Mouse (Mus musculus): ENCODE measurements around the gene Rtkn2. TPM values are rescaled to one million over a fixed set of nuclear protein-coding genes. Genes with fewer than 3 reads are reported as not detected.

The Rtkn2 gene
- polyA plus RNA-seq, 1 experiment, result not detected

DNA sequence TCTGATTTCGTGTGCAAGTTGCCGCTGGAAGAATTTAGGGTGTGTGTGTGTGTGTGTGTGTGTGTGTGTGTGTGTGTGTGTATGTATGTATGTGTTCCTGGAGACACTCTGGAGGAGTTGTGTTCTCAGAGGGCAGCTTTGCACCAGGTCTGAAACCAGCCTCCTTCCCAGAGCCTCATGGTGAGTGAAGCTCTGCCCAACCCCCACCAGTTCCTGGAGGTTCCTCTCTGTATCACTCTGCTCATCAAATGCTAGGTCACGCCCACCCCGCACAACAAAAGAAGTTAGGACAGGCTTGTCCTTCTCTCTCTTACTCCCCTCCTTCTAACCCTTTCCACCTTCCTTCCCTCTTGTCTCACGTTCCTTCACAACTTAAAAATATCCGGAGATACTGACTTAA is 64.6 kb downstream of the Rtkn2 start:
- TF ChIP-seq TAL1 (IDR thresholded peaks at IDR 0.05; ENCODE audit: low read length), result no peak
- no peak for TF ChIP-seq GATA1 (IDR thresholded peaks at IDR 0.05; ENCODE audit: low read length)
- no peaks in the 10 kb centered on the region for H3K27me3 ChIP-seq (ENCODE audit: control insufficient read depth)
- no peaks in the 10 kb centered on the region for H3K36me3 ChIP-seq (ENCODE audit: control insufficient read depth)
- no peaks in the 10 kb centered on the region for H3K4me1 ChIP-seq (ENCODE audit: control insufficient read depth)
- no peaks in the 10 kb centered on the region for H3K9me3 ChIP-seq (ENCODE audit: control insufficient read depth, low read length)
- no peak overlapping the region for H3K4me3 ChIP-seq (replicated peaks)

DNA sequence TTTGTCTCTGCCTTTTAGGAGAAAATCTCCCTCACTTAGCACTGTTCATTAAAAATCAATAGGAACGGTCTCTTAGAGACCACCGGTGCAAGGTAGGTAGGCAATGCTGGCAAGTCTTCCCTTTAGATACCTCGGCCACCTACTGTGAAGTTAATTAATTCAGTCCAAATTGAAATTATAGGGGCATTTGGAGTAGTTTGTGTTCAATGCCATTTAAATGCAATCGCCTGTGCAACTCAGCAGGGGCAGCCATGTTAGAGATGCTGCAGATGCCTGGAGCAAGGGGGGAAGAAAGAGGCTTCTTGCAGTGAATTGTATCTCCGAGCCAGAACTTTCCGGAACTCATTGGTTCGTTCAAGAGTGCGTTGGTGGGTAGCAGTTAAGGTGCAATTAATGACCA is 65.5 kb downstream of the Rtkn2 start:
- H3K9me3 ChIP-seq (ENCODE audit: control insufficient read depth, low read length), result no peaks in the 10 kb centered on the region
- H3K27me3 ChIP-seq (ENCODE audit: control insufficient read depth), result no peaks in the 10 kb centered on the region
- TF ChIP-seq GATA1 (IDR thresholded peaks at IDR 0.05; ENCODE audit: low read length) (no peak), TAL1 (IDR thresholded peaks at IDR 0.05; ENCODE audit: low read length) (no peak)
- no peaks in the 10 kb centered on the region for H3K36me3 ChIP-seq (ENCODE audit: control insufficient read depth)
- H3K4me3 ChIP-seq (replicated peaks), result no peak overlapping the region
- no peaks in the 10 kb centered on the region for H3K4me1 ChIP-seq (ENCODE audit: control insufficient read depth)

DNA sequence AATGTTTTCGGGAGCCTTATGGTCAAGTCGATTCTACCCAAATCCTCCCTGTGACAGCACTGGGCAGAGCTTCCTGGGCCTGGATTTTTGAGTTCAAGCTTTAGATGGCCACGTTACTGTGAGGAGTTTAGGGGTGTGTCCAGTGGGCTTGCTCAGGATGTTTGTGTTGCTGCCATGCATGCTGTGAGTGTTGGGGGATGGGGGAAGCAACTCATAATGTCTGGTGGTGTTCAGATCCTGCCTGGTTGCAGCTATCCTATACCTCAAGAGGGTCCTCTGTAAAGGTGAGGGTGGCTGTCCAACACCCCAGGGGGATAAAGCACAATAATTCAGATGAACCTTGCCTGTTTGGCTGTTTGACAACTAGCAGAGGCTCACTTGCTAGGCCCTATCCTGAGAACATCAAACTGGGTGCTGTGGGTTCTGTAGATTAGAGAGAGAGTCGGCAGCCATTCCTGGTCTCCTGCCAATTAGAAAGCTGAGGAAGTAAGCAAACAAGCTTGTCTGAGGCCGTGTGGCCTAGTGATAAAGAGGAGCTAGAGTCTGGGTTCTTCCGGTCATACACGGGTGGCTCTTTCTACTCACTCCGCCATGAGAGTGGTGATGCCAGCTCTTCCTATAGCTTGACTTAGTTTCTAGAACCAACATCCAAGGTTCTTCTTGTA is 69.4 kb downstream of the Rtkn2 start:
- no peaks in the 10 kb centered on the region; the same call in 1 of the 2 replicates for H3K9me3 ChIP-seq (ENCODE audit: control insufficient read depth, low read length)
- no peak overlapping the region for H3K4me3 ChIP-seq (replicated peaks)
- no peaks in the 10 kb centered on the region for H3K4me1 ChIP-seq (ENCODE audit: control insufficient read depth)
- no peak for TF ChIP-seq GATA1 (IDR thresholded peaks at IDR 0.05; ENCODE audit: low read length)
- no peaks in the 10 kb centered on the region for H3K36me3 ChIP-seq (ENCODE audit: control insufficient read depth)
- no peaks in the 10 kb centered on the region for H3K27me3 ChIP-seq (ENCODE audit: control insufficient read depth)

DNA sequence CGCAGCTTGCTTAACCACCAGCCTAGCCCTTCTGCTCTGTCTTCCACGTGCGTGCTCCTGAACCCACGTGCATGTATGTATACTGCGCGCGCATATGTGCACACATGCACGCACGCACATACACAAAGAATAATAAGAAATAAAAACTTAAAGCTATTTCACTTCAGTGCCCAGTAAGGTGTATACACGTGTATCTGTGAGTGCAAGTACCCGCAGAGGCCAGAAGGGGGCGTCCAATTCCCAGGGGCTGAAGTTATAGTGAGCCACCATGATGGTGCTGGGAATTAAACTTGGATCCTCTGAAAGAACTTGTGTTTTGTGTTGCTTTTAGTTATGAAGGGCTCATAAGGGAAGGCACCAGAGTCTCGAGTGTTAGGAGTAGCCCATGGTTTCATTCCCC is 71.5 kb downstream of the Rtkn2 start:
- no peak for TF ChIP-seq GATA1 (IDR thresholded peaks at IDR 0.05; ENCODE audit: low read length)
- no peak for TF ChIP-seq TAL1 (IDR thresholded peaks at IDR 0.05; ENCODE audit: low read length)
- Histone ChIP-seq H3K36me3 (ENCODE audit: control insufficient read depth) (no peaks in the 10 kb centered on the region), H3K9me3 (ENCODE audit: control insufficient read depth, low read length) (no peaks in the 10 kb centered on the region; the same call in 1 of the 2 replicates), H3K4me3 (replicated peaks) (no peak overlapping the region), H3K4me1 (ENCODE audit: control insufficient read depth) (no peaks in the 10 kb centered on the region), H3K27me3 (ENCODE audit: control insufficient read depth) (no peaks in the 10 kb centered on the region)

DNA sequence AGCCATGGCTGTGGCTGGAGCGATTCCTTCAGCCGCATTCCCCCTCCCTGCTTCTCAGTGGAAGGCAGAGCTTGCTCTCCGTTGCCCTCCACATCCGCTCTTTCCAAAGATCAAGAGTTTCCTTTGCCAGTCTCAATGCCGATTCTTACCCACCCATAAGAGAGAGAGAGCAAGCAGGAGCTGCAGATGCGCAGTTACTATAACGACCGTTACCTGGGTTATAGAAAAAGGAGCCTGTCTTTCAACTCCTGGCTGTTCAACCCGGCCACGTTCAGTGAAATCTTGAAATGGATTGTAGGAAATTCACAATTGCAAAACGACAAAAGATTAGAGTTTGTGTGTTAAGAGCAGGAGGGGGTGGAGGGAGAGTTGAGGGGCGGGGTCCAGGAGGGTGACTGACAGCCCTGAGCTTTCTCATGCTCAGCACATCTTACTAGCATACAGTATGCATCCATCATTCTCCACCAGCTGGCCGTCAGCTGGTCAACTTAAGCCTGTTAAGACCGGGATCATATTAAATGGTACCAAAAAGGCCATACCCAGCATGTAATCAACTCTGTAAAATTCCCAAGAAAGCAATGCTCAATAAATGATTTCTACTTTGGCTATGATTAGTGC is 72.1 kb downstream of the Rtkn2 start:
- no peaks in the 10 kb centered on the region for H3K4me1 ChIP-seq (ENCODE audit: control insufficient read depth)
- no peaks in the 10 kb centered on the region for H3K27me3 ChIP-seq (ENCODE audit: control insufficient read depth)
- TF ChIP-seq GATA1 (IDR thresholded peaks at IDR 0.05; ENCODE audit: low read length), result no peak
- no peaks in the 10 kb centered on the region; the same call in 1 of the 2 replicates for H3K9me3 ChIP-seq (ENCODE audit: control insufficient read depth, low read length)
- H3K4me3 ChIP-seq (replicated peaks), result no peak overlapping the region
- H3K36me3 ChIP-seq (ENCODE audit: control insufficient read depth), result no peaks in the 10 kb centered on the region

DNA sequence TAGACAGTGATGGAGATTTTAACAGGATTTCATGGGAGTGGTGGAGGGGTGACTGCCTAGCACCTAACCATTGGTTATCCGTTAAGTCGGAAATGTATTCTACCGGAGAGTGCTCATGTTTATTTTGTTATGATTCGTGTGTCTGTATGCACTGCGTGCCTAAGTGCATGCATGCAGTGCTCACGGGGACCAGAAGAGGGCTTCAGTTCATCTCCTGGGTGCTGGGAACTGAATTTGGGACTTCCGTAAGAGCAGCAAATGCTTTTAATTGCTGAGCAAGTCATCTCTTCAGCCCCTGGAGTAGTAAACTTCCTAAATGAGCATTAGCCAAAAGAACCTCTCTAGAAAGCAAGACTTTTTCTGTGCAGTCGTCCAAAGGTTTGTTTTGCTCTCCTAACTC is 72.9 kb downstream of the Rtkn2 start:
- H3K4me1 ChIP-seq (ENCODE audit: control insufficient read depth), result no peaks in the 10 kb centered on the region
- no peak for TF ChIP-seq TAL1 (IDR thresholded peaks at IDR 0.05; ENCODE audit: low read length)
- no peak for TF ChIP-seq GATA1 (IDR thresholded peaks at IDR 0.05; ENCODE audit: low read length)
- no peaks in the 10 kb centered on the region for H3K27me3 ChIP-seq (ENCODE audit: control insufficient read depth)
- H3K9me3 ChIP-seq (ENCODE audit: control insufficient read depth, low read length), result no peaks in the 10 kb centered on the region; the same call in 1 of the 2 replicates
- H3K4me3 ChIP-seq (replicated peaks), result no peak overlapping the region
- H3K36me3 ChIP-seq (ENCODE audit: control insufficient read depth), result no peaks in the 10 kb centered on the region

DNA sequence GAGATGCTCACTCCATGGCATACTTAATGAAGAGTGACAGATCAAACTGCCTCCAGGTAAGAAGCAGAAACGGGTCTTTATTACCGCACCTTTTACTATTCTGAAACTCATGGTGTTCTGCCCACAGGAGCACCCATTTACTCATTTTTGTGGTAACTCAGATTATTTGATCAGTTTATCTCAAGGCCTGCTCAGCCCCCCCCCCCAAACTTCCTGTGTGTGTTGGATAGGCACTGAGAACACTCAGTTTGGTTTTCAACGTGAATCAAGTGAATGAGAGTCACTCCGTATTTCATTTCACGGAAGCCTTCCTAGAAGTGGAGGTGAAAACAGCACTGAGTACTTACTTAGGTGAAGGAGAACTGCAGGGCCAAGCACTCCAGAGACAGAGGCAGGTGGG is 74.8 kb downstream of the Rtkn2 start:
- Histone ChIP-seq H3K4me3 (replicated peaks) (no peak overlapping the region), H3K4me1 (ENCODE audit: control insufficient read depth) (no peaks in the 10 kb centered on the region), H3K36me3 (ENCODE audit: control insufficient read depth) (no peaks in the 10 kb centered on the region), H3K9me3 (ENCODE audit: control insufficient read depth, low read length) (peaks cover 4% of the 10 kb centered on the region; the same call in 1 of the 2 replicates), H3K27me3 (ENCODE audit: control insufficient read depth) (no peaks in the 10 kb centered on the region)
- no peak for TF ChIP-seq GATA1 (IDR thresholded peaks at IDR 0.05; ENCODE audit: low read length)
- no peak for TF ChIP-seq TAL1 (IDR thresholded peaks at IDR 0.05; ENCODE audit: low read length)

DNA sequence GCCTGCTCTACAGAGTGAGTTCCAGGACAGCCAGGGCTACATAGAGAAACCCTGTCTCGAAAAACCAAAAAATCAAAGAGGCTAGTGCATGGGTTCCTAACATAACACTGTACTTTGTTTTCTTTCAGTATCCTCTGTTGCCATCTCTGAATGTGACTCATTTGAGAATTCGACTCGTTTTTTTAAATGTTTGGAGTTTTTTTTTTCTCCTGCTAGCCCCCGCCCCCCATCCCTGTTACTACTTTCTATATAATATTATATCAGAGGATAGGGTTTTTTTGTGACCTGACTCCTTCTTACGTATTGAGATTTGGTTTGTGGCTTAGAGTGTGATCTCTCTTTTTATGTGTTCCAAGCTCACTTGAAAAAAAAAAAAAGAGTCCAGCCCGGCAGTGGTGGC is 75.3 kb downstream of the Rtkn2 start:
- no peak for TF ChIP-seq TAL1 (IDR thresholded peaks at IDR 0.05; ENCODE audit: low read length)
- no peak for TF ChIP-seq GATA1 (IDR thresholded peaks at IDR 0.05; ENCODE audit: low read length)
- Histone ChIP-seq H3K9me3 (ENCODE audit: control insufficient read depth, low read length) (peaks cover 6% of the 10 kb centered on the region; the same call in 1 of the 2 replicates), H3K36me3 (ENCODE audit: control insufficient read depth) (no peaks in the 10 kb centered on the region), H3K4me1 (ENCODE audit: control insufficient read depth) (no peaks in the 10 kb centered on the region), H3K4me3 (replicated peaks) (no peak overlapping the region), H3K27me3 (ENCODE audit: control insufficient read depth) (no peaks in the 10 kb centered on the region)

DNA sequence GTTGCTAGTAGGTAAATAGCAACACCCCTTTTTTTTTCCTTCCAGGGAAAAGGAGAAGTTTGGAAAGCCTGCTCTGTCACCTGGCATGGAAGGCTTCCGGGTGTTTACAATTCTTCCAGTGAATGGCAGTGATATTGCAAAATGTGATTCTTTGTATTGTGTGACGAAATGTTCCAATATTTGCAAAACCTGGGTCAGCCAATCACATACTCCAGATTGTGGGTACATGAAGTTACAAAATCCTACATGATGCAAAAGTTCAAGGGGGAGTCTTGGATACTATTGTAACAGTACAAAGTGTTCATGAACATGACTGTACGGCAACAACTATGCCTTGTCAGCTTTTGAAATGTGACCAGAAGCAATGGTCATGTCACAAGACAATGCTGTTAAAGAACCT is 78.5 kb downstream of the Rtkn2 start:
- TF ChIP-seq GATA1 (IDR thresholded peaks at IDR 0.05; ENCODE audit: low read length) (no peak), TAL1 (IDR thresholded peaks at IDR 0.05; ENCODE audit: low read length) (no peak)
- Histone ChIP-seq H3K36me3 (ENCODE audit: control insufficient read depth) (no peaks in the 10 kb centered on the region), H3K9me3 (ENCODE audit: control insufficient read depth, low read length) (peaks cover 6% of the 10 kb centered on the region; the same call in 1 of the 2 replicates), H3K4me1 (ENCODE audit: control insufficient read depth) (no peaks in the 10 kb centered on the region), H3K4me3 (replicated peaks) (no peak overlapping the region), H3K27me3 (ENCODE audit: control insufficient read depth) (no peaks in the 10 kb centered on the region)

Measured in erythroblast, embryonic 14.5 days (primary cell).